Mouse (Mus musculus) forebrain, embryonic 16.5 days (tissue): ENCODE measurements at regions not wholly inside any gene's neighbourhood (a gene's known extent, or its start where the extent isn't known, plus 50 kb on each side); places are given as distances from the start of the nearest gene placed in this dataset.

Source experiments
- ATAC-seq: fragments of 200-750 bp; cut with Nextera tagmentation; 2 replicates; pipeline ENCODE4 v1.8.0; 2017; ENCODE audit warnings: mild to moderate bottlenecking, moderate library complexity
- H3K27ac ChIP-seq: fragments of 300-500 bp; sonication (generic); 2 replicates; pipeline ENCODE4 v1.5.1; 2014; ENCODE audit warnings: low read length, control low read depth
- H3K27me3 ChIP-seq: fragments of 300-500 bp; sonication (generic); replicated peaks from 2 replicates; pipeline ENCODE4 v1.6.1; 2014; ENCODE audit warnings: low read length; ENCODE audit not compliant: control insufficient read depth, insufficient read depth
- H3K36me3 ChIP-seq: fragments of 300-500 bp; sonication (generic); 2 replicates; pipeline ENCODE4 v1.6.1; 2014; ENCODE audit not compliant: control insufficient read depth, insufficient read depth
- H3K4me1 ChIP-seq: fragments of 300-500 bp; sonication (generic); replicated peaks from 2 replicates; pipeline ENCODE4 v1.6.1; 2014; ENCODE audit warnings: low read length; ENCODE audit not compliant: control insufficient read depth, insufficient read depth
- H3K4me2 ChIP-seq: fragments of 300-500 bp; sonication (generic); 2 replicates; pipeline ENCODE4 v1.6.1; 2014; ENCODE audit warnings: mild to moderate bottlenecking, low read length, control low read depth
- H3K4me3 ChIP-seq: fragments of 300-500 bp; sonication (generic); replicated peaks from 2 replicates; pipeline ENCODE4 v1.5.1; 2014; ENCODE audit warnings: mild to moderate bottlenecking, low read length, control low read depth
- H3K9ac ChIP-seq: fragments of 300-500 bp; sonication (generic); replicated peaks from 2 replicates; pipeline ENCODE4 v1.6.1; 2014; ENCODE audit warnings: low read depth, low read length, control low read depth
- H3K9me3 ChIP-seq: fragments of 300-500 bp; sonication (generic); 2 replicates; pipeline ENCODE4 v1.6.1; 2016; ENCODE audit warnings: low read length; ENCODE audit not compliant: control insufficient read depth
- WGBS: fragments of 180-500 bp; shearing (Covaris S2); extraction: QIAGEN DNeasy Blood & Tissue Kit; methylation state at CpG from one replicate; pipeline ENCODE4 v1.1.7; 2014; 5-methylcytosine and 5-hydroxymethylcytosine counted together

- 13% methylated on average over 4 of the region's 4 CpGs for WGBS
- Histone ChIP-seq H3K27ac (no peak overlapping the region), H3K4me3 (no peak overlapping the region), H3K4me1 (peaks cover 24% of the 10 kb centered on the region), H3K9ac (no peak overlapping the region), H3K36me3 (no peaks in the 10 kb centered on the region), H3K4me2 (no peak overlapping the region; the same call in 1 of the 2 replicates), H3K9me3 (no peaks in the 10 kb centered on the region), H3K27me3 (no peaks in the 10 kb centered on the region)
- no peak for ATAC-seq
Observed at GRCm38 (mm10) chr9:47358400-47358767, 171.6 kb upstream of the Cadm1 start.

- peaks cover 29% of the 10 kb centered on the region for H3K4me1 ChIP-seq
- H3K9ac ChIP-seq: no peak overlapping the region
- no peaks in the 10 kb centered on the region for H3K27me3 ChIP-seq
- no peak overlapping the region for H3K4me3 ChIP-seq
- H3K9me3 ChIP-seq: no peaks in the 10 kb centered on the region
- no peak overlapping the region for H3K4me2 ChIP-seq
- H3K36me3 ChIP-seq: no peaks in the 10 kb centered on the region
- WGBS: 4% methylated on average over 11 of the region's 11 CpGs
- H3K27ac ChIP-seq: no peak overlapping the region
- no peak for ATAC-seq
Observed at GRCm38 (mm10) chr9:47363086-47363485, 166.9 kb upstream of the Cadm1 start.

- Histone ChIP-seq H3K27ac (no peak overlapping the region), H3K9me3 (no peaks in the 10 kb centered on the region), H3K27me3 (no peaks in the 10 kb centered on the region), H3K4me3 (no peak overlapping the region), H3K36me3 (no peaks in the 10 kb centered on the region), H3K4me2 (no peak overlapping the region), H3K4me1 (peaks cover 33% of the 10 kb centered on the region), H3K9ac (no peak overlapping the region)
- ATAC-seq: no peak
- 72% methylated on average over 3 of the region's 3 CpGs for WGBS
Observed at GRCm38 (mm10) chr9:47364762-47365161, 165.2 kb upstream of the Cadm1 start.

- peak overlapping the region; percentile 78 for H3K4me2 ChIP-seq
- peak overlapping the region; percentile 71 for H3K27ac ChIP-seq
- ATAC-seq: peak; percentile 86
- H3K9me3 ChIP-seq: no peaks in the 10 kb centered on the region
- H3K36me3 ChIP-seq: no peaks in the 10 kb centered on the region
- H3K4me3 ChIP-seq: peak overlapping the region; percentile 37
- H3K4me1 ChIP-seq: peaks cover 33% of the 10 kb centered on the region
- WGBS: 4% methylated on average over 17 of the region's 17 CpGs
- peak overlapping the region; percentile 49 for H3K9ac ChIP-seq
- no peaks in the 10 kb centered on the region for H3K27me3 ChIP-seq
Observed at GRCm38 (mm10) chr9:47367266-47367957, 162.6 kb upstream of the Cadm1 start.

- no peaks in the 10 kb centered on the region for H3K27me3 ChIP-seq
- peak; percentile 69 for ATAC-seq
- H3K4me3 ChIP-seq: peak overlapping the region; percentile 37
- H3K27ac ChIP-seq: peak overlapping the region; percentile 71
- no peaks in the 10 kb centered on the region for H3K9me3 ChIP-seq
- peak overlapping the region; percentile 49 for H3K9ac ChIP-seq
- WGBS: 4% methylated on average over 29 of the region's 31 CpGs
- no peaks in the 10 kb centered on the region for H3K36me3 ChIP-seq
- peaks cover 25% of the 10 kb centered on the region for H3K4me1 ChIP-seq
- peak overlapping the region; percentile 78 for H3K4me2 ChIP-seq
Observed at GRCm38 (mm10) chr9:47368015-47368901, 161.7 kb upstream of the Cadm1 start.

GRCm38 (mm10) chr9:47372296-47372695, 157.7 kb upstream of the Cadm1 start:
- Histone ChIP-seq H3K4me2 (no peak overlapping the region), H3K27ac (no peak overlapping the region), H3K27me3 (no peaks in the 10 kb centered on the region), H3K36me3 (no peaks in the 10 kb centered on the region), H3K4me3 (no peak overlapping the region), H3K4me1 (peaks cover 19% of the 10 kb centered on the region), H3K9ac (no peak overlapping the region), H3K9me3 (no peaks in the 10 kb centered on the region)
- WGBS: 90% methylated on average over 7 of the region's 7 CpGs
- no peak for ATAC-seq

- no peak overlapping the region for H3K9ac ChIP-seq
- no peak for ATAC-seq
- peaks cover 2% of the 10 kb centered on the region for H3K4me1 ChIP-seq
- no peaks in the 10 kb centered on the region for H3K27me3 ChIP-seq
- H3K4me2 ChIP-seq: no peak overlapping the region
- WGBS: 98% methylated on average over 7 of the region's 7 CpGs
- H3K9me3 ChIP-seq: no peaks in the 10 kb centered on the region
- H3K36me3 ChIP-seq: no peaks in the 10 kb centered on the region
- no peak overlapping the region for H3K27ac ChIP-seq
- no peak overlapping the region for H3K4me3 ChIP-seq
Observed at GRCm38 (mm10) chr9:47374086-47374485, 155.9 kb upstream of the Cadm1 start.

GRCm38 (mm10) chr9:47376645-47377044, 153.3 kb upstream of the Cadm1 start:
- Histone ChIP-seq H3K9ac (no peak overlapping the region), H3K4me2 (no peak overlapping the region), H3K36me3 (no peaks in the 10 kb centered on the region), H3K4me3 (no peak overlapping the region), H3K4me1 (no peaks in the 10 kb centered on the region), H3K27ac (no peak overlapping the region), H3K9me3 (no peaks in the 10 kb centered on the region), H3K27me3 (no peaks in the 10 kb centered on the region)
- WGBS: 100% methylated on average over 1 of the region's 1 CpGs
- ATAC-seq: no peak

GRCm38 (mm10) chr9:47378541-47378940, 151.4 kb upstream of the Cadm1 start:
- H3K4me1 ChIP-seq: no peaks in the 10 kb centered on the region
- no peak overlapping the region for H3K9ac ChIP-seq
- H3K27me3 ChIP-seq: no peaks in the 10 kb centered on the region
- no peak overlapping the region for H3K4me3 ChIP-seq
- no peak overlapping the region for H3K27ac ChIP-seq
- no peak for ATAC-seq
- no peaks in the 10 kb centered on the region for H3K9me3 ChIP-seq
- H3K4me2 ChIP-seq: no peak overlapping the region
- WGBS: 91% methylated on average over 5 of the region's 5 CpGs
- H3K36me3 ChIP-seq: no peaks in the 10 kb centered on the region
